Mouse (Mus musculus) heart, adult 9 months (tissue): Measurements from ENCODE around the gene Ptch1.

Experiments
- DNase-seq, 2 experiments: peaks; one replicate each; pipeline ENCODE4 v3.0.0; 2022; ENCODE audit warnings: low spot score in 2 of 2

The Ptch1 gene

GRCm38 (mm10) chr13:63499489-63499888 lies 73.9 kb downstream of the Ptch1 start:
- DNase-seq: no peak

- no peak for DNase-seq
Measured at GRCm38 (mm10) chr13:63496646-63497582, 76.5 kb downstream of the Ptch1 start, which contains the start of gene Fancc. Gene Fancc (minus strand): TSS chr13:63497278.

GRCm38 (mm10) chr13:63487707-63488042 lies 85.7 kb downstream of the Ptch1 start:
- DNase-seq: no peak

GRCm38 (mm10) chr13:63486791-63487706 lies 86.3 kb downstream of the Ptch1 start:
- DNase-seq: no peak

GRCm38 (mm10) chr13:63475356-63475755 lies 98.0 kb downstream of the Ptch1 start:
- DNase-seq: no peak
